Mouse (Mus musculus) layer of hippocampus, adult 2 months (tissue): ENCODE data around the gene Olfr1443. TPM values are rescaled to one million over a fixed set of nuclear protein-coding genes. Genes with fewer than 3 reads are reported as not detected.
"Not testable (repeated sequence)": the region's sequence is repeated elsewhere in the genome, so short reads cannot be mapped to it uniquely, and the experiment has no call there.

ENCODE experiments used
- DNase-seq, 2 experiments: peaks; one replicate each; pipeline ENCODE4 v3.0.0; 2022; ENCODE audit warnings: low spot score in 2 of 2
- H3K27ac ChIP-seq: fragments of 200-600 bp; 2 replicates; pipeline ENCODE4 v1.8.1; 2022
- H3K4me3 ChIP-seq: fragments of 200-600 bp; 2 replicates; pipeline ENCODE4 v1.8.1; 2022; ENCODE audit warnings: mild to moderate bottlenecking
- CTCF ChIP-seq: fragments of 200-600 bp; conservative IDR thresholded peaks from 2 replicates; pipeline ENCODE4 v1.8.1; 2022; ENCODE audit warnings: antibody characterized with exemption, mild to moderate bottlenecking, moderate library complexity
- total RNA-seq, 2 experiments: library from RNA; stranded (reverse); gene quantifications; 2 replicates each; pipeline ENCODE4 v1.2.3; 2021

The Olfr1443 gene
- total RNA-seq, 2 experiments from 2014 or later, result not detected

DNA sequence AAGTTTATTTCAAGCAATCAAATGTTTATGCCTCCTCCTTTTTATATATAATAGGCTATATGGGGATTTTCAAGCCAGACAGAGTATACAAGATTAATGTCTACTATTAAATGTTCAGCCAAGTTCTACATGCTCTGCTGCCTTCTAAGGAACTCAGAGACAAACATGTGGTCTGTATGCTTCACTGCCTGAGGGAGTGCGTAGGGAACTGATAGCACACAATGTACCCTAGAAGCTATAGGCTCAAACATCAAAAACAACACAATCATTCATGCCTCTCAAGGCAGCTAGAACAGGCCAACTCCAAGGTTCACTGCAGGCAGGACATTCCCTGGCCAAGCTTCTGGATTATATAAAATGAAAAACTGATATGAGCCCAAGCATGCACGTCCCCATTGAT, 30.5 kb downstream of the Olfr1443 start:
- TF ChIP-seq CTCF, result no peak
- Histone ChIP-seq H3K4me3 (no peak overlapping the region), H3K27ac (no peak overlapping the region)
- DNase-seq, result no peak

DNA sequence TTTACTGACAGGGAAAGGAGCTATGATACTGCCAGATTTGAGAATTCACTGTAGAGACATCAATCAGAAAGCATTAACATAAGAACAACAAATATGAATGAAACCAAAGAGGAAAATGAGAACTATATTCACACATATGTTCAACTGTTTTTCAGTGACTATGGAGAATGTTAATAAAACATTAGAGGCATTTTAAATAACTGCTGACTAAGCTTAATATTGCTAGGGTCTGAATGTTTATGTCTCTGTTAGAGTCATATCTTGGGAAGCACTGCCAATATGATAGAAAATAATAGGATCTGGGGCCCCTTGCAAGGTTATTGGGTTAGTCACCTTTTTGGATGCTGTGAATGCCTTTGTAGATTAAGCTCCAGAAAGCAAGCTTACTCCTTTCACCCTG, 31.1 kb downstream of the Olfr1443 start:
- no peak for DNase-seq
- no peak for TF ChIP-seq CTCF
- Histone ChIP-seq H3K27ac (no peak overlapping the region), H3K4me3 (no peak overlapping the region)

DNA sequence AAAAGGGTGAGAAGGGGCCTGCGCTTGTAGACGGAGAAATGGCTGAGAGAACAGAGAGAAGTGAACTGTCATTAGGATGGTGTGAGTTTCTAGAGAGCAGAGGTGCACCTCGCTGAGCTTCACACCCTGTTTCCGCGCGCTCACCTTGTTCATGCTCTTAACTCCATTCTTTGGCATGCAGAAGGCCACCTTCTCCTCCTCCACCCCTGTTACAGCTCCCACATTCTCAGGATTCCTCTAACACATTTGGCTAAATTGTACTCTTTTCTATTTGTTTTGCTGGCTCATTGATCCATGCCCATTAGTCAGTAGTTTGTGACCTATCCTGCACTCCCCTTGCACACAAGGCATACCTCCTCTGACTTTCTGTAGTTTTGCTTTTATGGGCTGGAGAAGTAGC, 41.3 kb downstream of the Olfr1443 start:
- no peak for DNase-seq
- Histone ChIP-seq H3K27ac (no peak overlapping the region), H3K4me3 (no peak overlapping the region)
- no peak for TF ChIP-seq CTCF

DNA sequence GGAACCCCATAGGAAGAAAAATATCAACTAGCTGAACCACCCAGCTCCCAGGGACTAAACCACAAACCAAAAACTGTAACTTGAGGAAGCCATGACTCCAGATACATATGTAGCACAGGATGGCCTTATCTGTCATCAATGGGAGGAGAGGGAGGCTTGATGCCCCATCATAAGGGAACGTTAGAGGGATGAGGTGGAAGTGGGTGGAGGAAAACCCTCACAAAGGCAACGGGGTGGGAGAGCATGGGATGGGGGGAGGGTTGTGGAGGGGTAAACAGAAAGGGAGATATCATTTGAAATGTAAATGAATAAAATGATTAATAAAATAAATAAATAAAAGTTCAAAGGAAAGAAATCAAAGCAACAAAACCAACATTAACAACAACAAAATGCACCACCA, 42.6 kb downstream of the Olfr1443 start:
- H3K27ac ChIP-seq, result no peak overlapping the region
- TF ChIP-seq CTCF, result no peak
- DNase-seq, result no peak
- H3K4me3 ChIP-seq, result no peak overlapping the region

DNA sequence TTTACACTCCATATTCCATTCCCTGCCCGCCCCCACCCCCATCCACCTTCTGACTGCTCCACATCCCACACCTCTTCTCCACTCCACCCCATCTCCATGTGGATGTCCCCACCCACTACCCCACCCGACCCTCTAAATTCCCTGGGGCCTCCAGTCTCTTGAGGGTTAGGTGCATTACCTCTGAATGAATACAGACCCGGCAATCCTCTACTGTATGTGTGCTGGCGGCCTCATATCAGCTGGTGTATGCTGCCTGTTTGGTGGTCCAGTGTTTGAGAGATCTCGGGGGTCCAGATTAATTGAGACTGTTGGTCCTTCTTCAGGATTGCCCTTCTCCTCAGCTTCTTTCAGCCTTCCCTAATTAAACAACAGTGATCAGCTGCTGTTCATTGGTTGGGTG, 43.0 kb downstream of the Olfr1443 start:
- DNase-seq, H3K27ac ChIP-seq, H3K4me3 ChIP-seq: not testable (repeated sequence)

DNA sequence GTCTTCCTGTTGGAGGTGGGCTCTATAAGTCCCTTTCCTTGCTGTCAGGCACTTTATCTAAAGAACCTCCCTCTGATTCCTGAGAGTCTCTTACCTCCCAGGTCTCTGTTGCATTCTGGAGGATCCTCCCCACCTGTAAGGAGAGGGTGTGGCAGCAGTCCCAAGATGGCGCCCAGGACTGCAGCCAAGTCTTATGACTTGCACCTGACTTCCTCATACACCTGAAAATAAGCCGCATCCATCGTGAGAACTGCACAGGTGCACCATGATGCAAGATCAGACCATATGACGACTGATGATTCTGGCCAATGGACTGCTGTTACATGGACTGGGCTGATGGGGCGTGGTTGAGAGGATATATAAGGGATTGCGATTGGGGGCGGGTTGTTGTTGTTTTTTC, 43.7 kb downstream of the Olfr1443 start:
- not testable (repeated sequence) for DNase-seq, H3K27ac ChIP-seq, H3K4me3 ChIP-seq

DNA sequence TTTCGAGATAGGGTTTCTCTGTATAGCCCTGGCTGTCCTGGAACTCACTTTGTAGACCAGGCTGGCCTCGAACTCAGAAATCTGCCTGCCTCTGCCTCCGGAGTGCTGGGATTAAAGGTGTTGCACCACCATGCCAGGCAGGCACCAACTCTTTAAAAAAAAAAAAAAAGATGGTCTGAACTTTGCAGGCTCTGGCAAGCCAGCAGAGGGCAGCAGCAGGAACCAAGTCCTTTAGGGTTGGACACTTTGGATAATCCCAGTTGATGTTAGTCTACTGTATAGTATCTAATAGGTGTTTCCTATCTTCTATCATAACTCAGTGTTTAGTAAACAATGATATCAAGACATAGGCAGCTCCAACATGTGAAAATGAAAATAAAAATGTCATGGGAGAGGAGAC, 44.4 kb downstream of the Olfr1443 start:
- peak in 1 of 2 experiments; percentile 23 for DNase-seq
- TF ChIP-seq CTCF, result peak; percentile 72

DNA sequence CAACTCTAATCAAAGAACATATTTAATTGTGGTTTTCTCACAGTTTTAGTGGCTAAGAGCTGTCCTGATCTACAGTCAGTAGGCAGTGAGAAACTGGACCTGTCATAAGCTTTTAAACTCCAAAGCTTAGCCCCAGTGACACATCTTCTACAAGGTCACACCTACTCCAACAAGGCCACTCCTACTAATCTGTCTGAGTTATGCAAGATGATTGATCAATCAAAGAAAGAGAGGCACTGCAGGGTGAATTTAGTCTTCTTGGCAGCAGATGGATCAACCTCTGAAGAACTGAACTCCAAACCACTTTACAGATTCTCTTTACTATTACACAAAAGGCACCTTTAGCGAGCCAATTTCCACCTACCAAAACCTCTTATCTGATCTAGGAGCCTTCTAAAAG, 47.9 kb downstream of the Olfr1443 start:
- H3K27ac ChIP-seq, result no peak overlapping the region
- no peak for DNase-seq
- no peak for TF ChIP-seq CTCF
- no peak overlapping the region for H3K4me3 ChIP-seq

More for the DNA sequence above, 44.4 kb downstream of the Olfr1443 start:
- Histone ChIP-seq H3K27ac (no peak overlapping the region), H3K4me3 (no peak overlapping the region)

DNA sequence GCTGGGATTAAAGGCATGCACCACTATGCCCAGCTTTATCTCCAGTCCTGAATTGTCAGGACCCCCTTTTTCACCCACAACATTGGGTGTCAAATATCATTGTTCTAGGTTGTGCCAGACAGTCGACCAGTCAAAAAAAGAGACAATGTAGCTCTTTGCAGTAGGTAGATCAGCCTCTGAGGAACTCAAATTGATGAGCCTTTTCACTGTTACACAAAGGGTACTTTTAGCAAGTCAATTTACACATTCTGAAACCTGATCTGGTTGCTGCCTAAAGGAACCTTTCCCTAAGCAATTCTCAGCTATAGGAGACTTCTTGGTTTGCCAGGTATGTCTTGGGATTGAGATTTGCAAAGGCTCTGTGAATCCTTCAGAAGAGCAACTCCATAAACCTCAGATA, 53.1 kb downstream of the Olfr1443 start:
- no peak for TF ChIP-seq CTCF
- Histone ChIP-seq H3K27ac (no peak overlapping the region), H3K4me3 (no peak overlapping the region)
- DNase-seq, result no peak

DNA sequence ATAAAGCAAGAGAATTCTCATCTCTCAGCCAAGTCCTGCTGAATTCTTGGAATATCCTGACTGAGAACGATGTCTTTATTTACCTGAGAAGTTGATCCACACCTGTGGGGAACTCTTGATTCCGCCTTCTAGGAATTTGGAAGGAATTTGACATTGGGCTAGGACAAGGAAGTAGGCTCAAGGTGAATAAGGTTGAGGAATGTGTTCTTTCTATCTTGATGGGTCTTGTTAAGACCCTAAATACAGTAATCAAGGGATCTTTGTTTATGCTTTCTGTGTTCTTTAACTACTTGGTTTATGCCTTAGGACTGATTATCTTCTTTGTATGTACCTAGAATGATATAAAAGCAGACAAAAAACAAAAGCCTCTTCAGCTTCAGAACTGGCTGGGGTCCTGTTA, 54.0 kb downstream of the Olfr1443 start:
- Histone ChIP-seq H3K27ac (no peak overlapping the region), H3K4me3 (no peak overlapping the region)
- DNase-seq, result no peak
- no peak for TF ChIP-seq CTCF

Other genes with a start within 250 kb of the Olfr1443 start
- gene Mpeg1, start 217.3 kb upstream of the Olfr1443 start, total RNA-seq, result 1 to 10 TPM; 5.4 to 6.6 TPM
- gene Dtx4, start 176.7 kb upstream of the Olfr1443 start, total RNA-seq, result 10 to 100 TPM; 32.5 to 35.9 TPM
- 1 to 10 TPM; 1.5 to 2.0 TPM for gene Fam111a, start 132.4 kb upstream of the Olfr1443 start, total RNA-seq
- gene Gm4952, start 78.1 kb upstream of the Olfr1443 start, total RNA-seq, result not detected
- gene Glyat, start 44.8 kb upstream of the Olfr1443 start, total RNA-seq, result under 1 TPM in 1 of 2 experiments, not detected in 1; 0.20 TPM
- not detected for gene Olfr1442, start 7.7 kb upstream of the Olfr1443 start, total RNA-seq
- not detected for gene Keg1, start 17.7 kb downstream of the Olfr1443 start, total RNA-seq
- gene Cntf, start 87.5 kb downstream of the Olfr1443 start, total RNA-seq, result 1 to 10 TPM; 3.1 to 4.1 TPM
- gene Zfp91, start 118.0 kb downstream of the Olfr1443 start, total RNA-seq, result 10 to 100 TPM; 87.6 to 94.8 TPM
- 1 to 10 TPM; 1.1 to 1.3 TPM for gene Lpxn, start 118.1 kb downstream of the Olfr1443 start, total RNA-seq
- gene Gm5244, start 168.6 kb downstream of the Olfr1443 start, total RNA-seq, result not detected
- gene Olfr1444, start 179.2 kb downstream of the Olfr1443 start, total RNA-seq, result not detected
- gene Olfr1445, start 205.7 kb downstream of the Olfr1443 start, total RNA-seq, result not detected
- not detected for gene Olfr1446, start 215.4 kb downstream of the Olfr1443 start, total RNA-seq
- gene Olfr1447, start 225.6 kb downstream of the Olfr1443 start, total RNA-seq, result not detected
- gene Olfr1448, start 246.3 kb downstream of the Olfr1443 start, total RNA-seq, result not detected